Mouse (Mus musculus) C2C12 (cell line): ENCODE results near the gene Zdhhc11.

Experiments used
- CEBPB ChIP-seq: IDR thresholded peaks from one replicate; pipeline ENCODE4 v1.6.1; 2011; ENCODE audit warnings: low read depth, mild to moderate bottlenecking, control low read depth, moderate library complexity
- CTCF ChIP-seq: IDR thresholded peaks from one replicate; pipeline ENCODE4 v1.5.1; 2011; ENCODE audit not compliant: control insufficient read depth, insufficient read depth, insufficient read length
- MAX ChIP-seq: IDR thresholded peaks from one replicate; pipeline ENCODE4 v1.6.1; 2011; ENCODE audit warnings: mild to moderate bottlenecking, control low read depth
- MYOD1 ChIP-seq: IDR thresholded peaks from one replicate; pipeline ENCODE4 v1.6.1; 2011; ENCODE audit warnings: low read depth; ENCODE audit not compliant: control insufficient read depth, insufficient read length
- USF1 ChIP-seq: IDR thresholded peaks from one replicate; pipeline ENCODE4 v1.6.1; 2011; ENCODE audit warnings: low read depth, mild to moderate bottlenecking, control low read depth, moderate library complexity

- TF ChIP-seq CTCF (no peak), CEBPB (no peak), MAX (no peak), MYOD1 (no peak), USF1 (no peak)
Observed at GRCm38 (mm10) chr13:74015908-74016307, 52.3 kb downstream of the Zdhhc11 start.
